ENCODE assay signal across 8 mouse cellular contexts in genomic region chr3:30508930-30509910, GRCm38 (mm10). TPM values are rescaled to one million over a fixed set of nuclear protein-coding genes. Genes with fewer than 3 reads are reported as not detected.
DNase-seq lines count a peak whose midpoint lies in the region; ATAC-seq and TF ChIP-seq lines count a peak whose summit lies in the region.

No protein-coding gene starts in this region.

- no peaks in the 10 kb centered on the region for H3K9me3 ChIP-seq in hindbrain, postnatal 0 days (ENCODE audit: low read length)
- no peaks in the 10 kb centered on the region for H3K9me3 ChIP-seq in liver, embryonic 12.5 days (replicated peaks)
- H3K9me3 ChIP-seq in neural tube, embryonic 11.5 days (ENCODE audit: control insufficient read depth, low read length), result no peaks in the 10 kb centered on the region

- DNase-seq in 3134 (ENCODE audit: extremely low read depth, insufficient read length, low spot score) (peak; percentile 63), ZHBTc4 (ENCODE audit: low read depth, low spot score) (peak; percentile 81)
- peak; percentile 40 for DNase-seq in gastrocnemius, postnatal 25 days
- peak; percentile 28 for DNase-seq in hindbrain, postnatal 0 days (ENCODE audit: low spot score)
- DNase-seq in neural tube, embryonic 11.5 days (ENCODE audit: low spot score), result peak; percentile 79
- DNase-seq in frontal cortex, adult 2 months (ENCODE audit: extremely low spot score in 1 of 2, low spot score in 1 of 2), result no peak
- no peak for DNase-seq in thymus, adult 18-20 months

- H3K36me3 ChIP-seq in hindbrain, postnatal 0 days (ENCODE audit: insufficient read depth, low read length), result no peaks in the 10 kb centered on the region
- H3K36me3 ChIP-seq in liver, embryonic 12.5 days, result no peaks in the 10 kb centered on the region
- no peaks in the 10 kb centered on the region for H3K36me3 ChIP-seq in neural tube, embryonic 11.5 days (ENCODE audit: control insufficient read depth, insufficient read depth, low read length)

- peak overlapping the region; percentile 35; the same call in 1 of the 2 replicates for H3K9ac ChIP-seq in hindbrain, postnatal 0 days (replicated peaks; ENCODE audit: low read length)
- H3K9ac ChIP-seq in liver, embryonic 12.5 days, result no peak overlapping the region
- peak overlapping the region; percentile 68 for H3K9ac ChIP-seq in neural tube, embryonic 11.5 days (ENCODE audit: low read length)

- peak; percentile 34; the same call in 1 of the 2 replicates for ATAC-seq in hindbrain, postnatal 0 days
- peak; percentile 41; the same call in 1 of the 2 replicates for ATAC-seq in liver, embryonic 12.5 days
- peak; percentile 48; the same call in 1 of the 2 replicates for ATAC-seq in neural tube, embryonic 11.5 days (ENCODE audit: insufficient read depth, low FRiP score, low TSS enrichment)

- peak overlapping the region; percentile 74 for H3K4me2 ChIP-seq in hindbrain, postnatal 0 days (ENCODE audit: low read depth, low read length)
- H3K4me2 ChIP-seq in liver, embryonic 12.5 days, result peak overlapping the region; percentile 77
- peak overlapping the region; percentile 58 for H3K4me2 ChIP-seq in neural tube, embryonic 11.5 days (ENCODE audit: low read depth)

- H3K4me1 ChIP-seq in hindbrain, postnatal 0 days (ENCODE audit: insufficient read depth, low read length), result no peaks in the 10 kb centered on the region
- peaks cover 14% of the 10 kb centered on the region; the same call in 1 of the 2 replicates for H3K4me1 ChIP-seq in liver, embryonic 12.5 days
- peaks cover 17% of the 10 kb centered on the region for H3K4me1 ChIP-seq in neural tube, embryonic 11.5 days (ENCODE audit: control insufficient read depth, insufficient read depth, low read length)

- peak; percentile 36 for TF ChIP-seq CTCF in hindbrain, postnatal 0 days (IDR thresholded peaks at IDR 0.05; ENCODE audit: low read depth)

- H3K27ac ChIP-seq in hindbrain, postnatal 0 days, result peak overlapping the region; percentile 70
- 0 out of 2 replicates have a peak overlapping the region, but pooled peaks have one; percentile 21 for H3K27ac ChIP-seq in liver, embryonic 12.5 days
- peak overlapping the region; percentile 78 for H3K27ac ChIP-seq in neural tube, embryonic 11.5 days (ENCODE audit: low read depth, low read length)

- WGBS in hindbrain, postnatal 0 days, result under 1% methylated on average over 41 of the region's 55 CpGs
- under 1% methylated on average over 43 of the region's 55 CpGs for WGBS in liver, embryonic 12.5 days (ENCODE audit: insufficient replicate concordance)
- under 1% methylated on average over 38 of the region's 55 CpGs for WGBS in neural tube, embryonic 11.5 days

- H3K27me3 ChIP-seq in hindbrain, postnatal 0 days (ENCODE audit: insufficient read depth, low read length), result peaks cover 71% of the 10 kb centered on the region
- peaks cover 100% of the 10 kb centered on the region for H3K27me3 ChIP-seq in liver, embryonic 12.5 days (replicated peaks)
- H3K27me3 ChIP-seq in neural tube, embryonic 11.5 days (ENCODE audit: control insufficient read depth, insufficient read depth, low read length), result peaks cover 52% of the 10 kb centered on the region

- peak overlapping the region; percentile 46 for H3K4me3 ChIP-seq in hindbrain, postnatal 0 days (ENCODE audit: low read length)
- peak overlapping the region; percentile 54 for H3K4me3 ChIP-seq in liver, embryonic 12.5 days
- H3K4me3 ChIP-seq in neural tube, embryonic 11.5 days (ENCODE audit: low read depth, low read length), result peak overlapping the region; percentile 60

RNA-seq across cellular contexts. Expression of gene Mecom, which starts 38.6 kb away (rescaled TPM):
- total RNA-seq in gastrocnemius, postnatal 25 days (2021), result 1 to 10 TPM; 6.7 to 8.8 TPM
- total RNA-seq in hindbrain, postnatal 0 days (2014; rRNA removed), result 6.9 and 8.3 TPM in 2 replicates
- 4.1 and 4.5 TPM in 2 replicates for polyA plus RNA-seq in hindbrain, postnatal 0 days (2015; fragmentation: Nextera tagmentation; extraction: Ambion mirVana)
- polyA plus RNA-seq in liver, embryonic 12.5 days (2016; fragmentation: Nextera tagmentation; extraction: Ambion mirVana), result 1.8 and 2.3 TPM in 2 replicates
- 31.8 and 32.1 TPM in 2 replicates for polyA plus RNA-seq in neural tube, embryonic 11.5 days (2014; fragmentation: Nextera tagmentation; extraction: Ambion mirVana)
- polyA plus RNA-seq in frontal cortex, adult 2 months (2012; rRNA removed), result 2.6 and 3.8 TPM in 2 replicates

Comparison
In these comparisons a context has a peak if more than half of its experiments do, and no peak if none do; other contexts are left out.
1. DNase-seq: peak in 3134 (single experiment), ZHBTc4 (single experiment), gastrocnemius, postnatal 25 days (single experiment), hindbrain, postnatal 0 days (single experiment) and neural tube, embryonic 11.5 days (single experiment); none in frontal cortex, adult 2 months (0 of 2) and thymus, adult 18-20 months (0 of 2).
2. H3K27ac ChIP-seq: peak in every context shown above with its lines; median percentile 78 in neural tube, embryonic 11.5 days; 70 in hindbrain, postnatal 0 days; 21 in liver, embryonic 12.5 days.
3. Peak in every context shown above with its lines, with median percentiles within 50 percentile points of each other: ATAC-seq, H3K4me2 ChIP-seq and H3K4me3 ChIP-seq.